Mouse (Mus musculus): ENCODE results near the gene Lrrc59. TPM values are rescaled to one million over a fixed set of nuclear protein-coding genes. Genes with fewer than 3 reads are reported as not detected.
A peak's percentile ranks its signal among the peaks of the same experiment; 100 is the strongest.

Lrrc59 gene
- total and polyA plus RNA-seq, 3 experiments, result 324 to 493 (median 325) TPM

- in situ Hi-C loops (cut with MboI; ENCODE audit: low pct_ligation_motif_present, low pct_unique_long_range_greater_than_20kb, low sequenced_read_pairs), result loop anchor here (5.0 kb wide), 1 partner anchor 63 kb away; no protein-coding TSS in a partner anchor
- H3K36me3 ChIP-seq (replicated peaks in 1 of 2; ENCODE audit: control insufficient read depth in 1 of 2, insufficient read depth in 1 of 2, low read length in 1 of 2), result peaks cover 41 to 70% of the 10 kb centered on the region in 2 experiments
- peaks cover 23% of the 10 kb centered on the region for H3K79me2 ChIP-seq (replicated peaks; ENCODE audit: control insufficient read depth, extremely low read depth, insufficient read depth, poor library complexity, severe bottlenecking)
- H3K9me3 ChIP-seq (replicated peaks; ENCODE audit: low read length), result no peaks in the 10 kb centered on the region
- dilution Hi-C loops (cut with MboI; ENCODE audit: extremely low pct_ligation_motif_present, extremely low pct_unique_long_range_greater_than_20kb, low sequenced_read_pairs), result no loop called here
- peak; percentile 77 for TF ChIP-seq MYC (IDR thresholded peaks at IDR 0.05; ENCODE audit: low read depth, low read length)
- TF ChIP-seq RCOR1 (conservative IDR thresholded peaks at IDR 0.05; ENCODE audit: low read depth, low read length), result peak; percentile 81; the same call in 1 of the 2 replicates
- TF ChIP-seq ZC3H11A (IDR thresholded peaks at IDR 0.05; ENCODE audit: low read depth, low read length), result no peak
- TF ChIP-seq ZMIZ1 (IDR thresholded peaks at IDR 0.05; ENCODE audit: low read depth, low read length), result peak; percentile 86
- TF ChIP-seq CHD2 (IDR thresholded peaks at IDR 0.05; ENCODE audit: low read length), result peak; percentile 95
- peak; percentile 93 for TF ChIP-seq HCFC1 (IDR thresholded peaks at IDR 0.05; ENCODE audit: low read depth, low read length)
- TF ChIP-seq POLR2A (IDR thresholded peaks at IDR 0.05; ENCODE audit: low read depth, low read length), result peak; percentile 92
- peak; percentile 74 for TF ChIP-seq IRF4 (IDR thresholded peaks at IDR 0.05; ENCODE audit: low read depth, low read length)
- no peak for TF ChIP-seq CHD1 (IDR thresholded peaks at IDR 0.05; ENCODE audit: low read depth, low read length)
- peak; percentile 96 for TF ChIP-seq TCF12 (IDR thresholded peaks at IDR 0.05; ENCODE audit: low read depth, low read length)
- TF ChIP-seq JUND (conservative IDR thresholded peaks at IDR 0.05; ENCODE audit: low read depth, low read length), result peak; percentile 22; the same call in 1 of the 2 replicates
- 0 out of 2 replicates have a peak, but pooled peaks have one; percentile 16 for TF ChIP-seq ZNF384 (IDR thresholded peaks at IDR 0.05; ENCODE audit: low read depth, low read length)
- TF ChIP-seq EP300 (IDR thresholded peaks at IDR 0.05; ENCODE audit: low read length), result peak; percentile 31; the same call in 1 of the 2 replicates
- peak; percentile 98 for TF ChIP-seq ELF1 (IDR thresholded peaks at IDR 0.05; ENCODE audit: low read depth, low read length)
- TF ChIP-seq MAFK (IDR thresholded peaks at IDR 0.05; ENCODE audit: insufficient replicate concordance, low read length), result 0 out of 2 replicates have a peak, but pooled peaks have one; percentile 9
- peak; percentile 96 for TF ChIP-seq BHLHE40 (IDR thresholded peaks at IDR 0.05; ENCODE audit: low read depth, low read length)
- peak; percentile 71 for TF ChIP-seq NRF1 (IDR thresholded peaks at IDR 0.05; ENCODE audit: low read depth, low read length)
- TF ChIP-seq MAX (IDR thresholded peaks at IDR 0.05; ENCODE audit: low read length), result peak; percentile 96
- peak; percentile 28; the same call in 1 of the 2 replicates for TF ChIP-seq TBP (conservative IDR thresholded peaks at IDR 0.05; ENCODE audit: low read depth, low read length)
- TF ChIP-seq POLR2AphosphoS2 (IDR thresholded peaks at IDR 0.05; ENCODE audit: low read depth, low read length), result peak; percentile 94
- TF ChIP-seq JUN (IDR thresholded peaks at IDR 0.05; ENCODE audit: insufficient read depth, low read depth, low read length), result no peak
- TF ChIP-seq ETS1 (conservative IDR thresholded peaks at IDR 0.05; ENCODE audit: low read depth, low read length), result peak; percentile 43; the same call in 1 of the 2 replicates
- TF ChIP-seq E2F4 (IDR thresholded peaks at IDR 0.05; ENCODE audit: insufficient replicate concordance, low read depth, low read length), result peak; percentile 96
- peak; percentile 98 for TF ChIP-seq USF2 (conservative IDR thresholded peaks at IDR 0.05; ENCODE audit: low read depth, low read length)
- TF ChIP-seq MEF2A (IDR thresholded peaks at IDR 0.05; ENCODE audit: borderline replicate concordance, low read depth, low read length), result peak; percentile 79
- no peak for TF ChIP-seq SMC3 (IDR thresholded peaks at IDR 0.05; ENCODE audit: low read depth, low read length)
- TF ChIP-seq MAZ (IDR thresholded peaks at IDR 0.05; ENCODE audit: low read depth, low read length), result peak; percentile 41; the same call in 1 of the 2 replicates
- peak; percentile 97 for TF ChIP-seq NELFE (IDR thresholded peaks at IDR 0.05; ENCODE audit: low read depth, low read length)
- no peak; the same call in 1 of the 2 replicates for TF ChIP-seq GABPA (IDR thresholded peaks at IDR 0.05; ENCODE audit: insufficient replicate concordance, low read depth, low read length)
- TF ChIP-seq CTCF (conservative IDR thresholded peaks at IDR 0.05 in 1 of 2, IDR thresholded peaks at IDR 0.05 in 1 of 2; ENCODE audit: low read depth in 2 of 2, low read length in 2 of 2), result no peak
- TF ChIP-seq USF1 (IDR thresholded peaks at IDR 0.05; ENCODE audit: low read depth, low read length), result peak; percentile 98
- no peak; the same call in 1 of the 2 replicates for TF ChIP-seq RAD21 (IDR thresholded peaks at IDR 0.05; ENCODE audit: low read depth, low read length)
- no peak; the same call in 1 of the 2 replicates for TF ChIP-seq ZKSCAN1 (IDR thresholded peaks at IDR 0.05; ENCODE audit: borderline replicate concordance, low read depth, low read length)
- peak; percentile 100 for TF ChIP-seq SIN3A (IDR thresholded peaks at IDR 0.05; ENCODE audit: low read length)
- TF ChIP-seq MXI1 (IDR thresholded peaks at IDR 0.05; ENCODE audit: low read depth, low read length), result peak; percentile 95
- peak; percentile 97 for TF ChIP-seq KAT2A (IDR thresholded peaks at IDR 0.05; ENCODE audit: insufficient replicate concordance, low read length)
- TF ChIP-seq UBTF (IDR thresholded peaks at IDR 0.05; ENCODE audit: low read depth, low read length), result no peak
- no peak for TF ChIP-seq PAX5 (IDR thresholded peaks at IDR 0.05; ENCODE audit: low read length)
- peaks cover 6 to 24% of the 10 kb centered on the region in 2 experiments for H3K4me1 ChIP-seq (ENCODE audit: control insufficient read depth in 1 of 2, insufficient read depth in 2 of 2)
- DNase-seq (ENCODE audit: extremely low read depth), result peak; percentile 91
- H3K27ac ChIP-seq (ENCODE audit: insufficient read depth, low read depth), result peak within 1 kb of the TSS; percentile 90
- peak within 1 kb of the TSS; percentile 90 for H3K4me2 ChIP-seq (ENCODE audit: insufficient read depth, low read depth, poor library complexity, severe bottlenecking)
- H3K4me3 ChIP-seq (replicated peaks in 1 of 3; ENCODE audit: low read depth in 2 of 3, low read length in 2 of 3, poor library complexity in 1 of 3), result peak within 1 kb of the TSS; percentile 62 to 83 (median 77)
- peak within 1 kb of the TSS; percentile 69 for H3K9ac ChIP-seq (ENCODE audit: insufficient read depth, low read depth)
- no peaks in the 10 kb centered on the region for H3K27me3 ChIP-seq (replicated peaks)
Observed at GRCm38 (mm10) chr11:94653663-94654436, 24.3 kb downstream of the Lrrc59 start, which contains the start of the genes Mrpl27 and Eme1. Mrpl27 (plus strand) TSS chr11:94653767. Eme1 (minus strand) TSS chr11:94653964.
